23 mouse cellular contexts compared by ENCODE assay signal in the genomic region with DNA sequence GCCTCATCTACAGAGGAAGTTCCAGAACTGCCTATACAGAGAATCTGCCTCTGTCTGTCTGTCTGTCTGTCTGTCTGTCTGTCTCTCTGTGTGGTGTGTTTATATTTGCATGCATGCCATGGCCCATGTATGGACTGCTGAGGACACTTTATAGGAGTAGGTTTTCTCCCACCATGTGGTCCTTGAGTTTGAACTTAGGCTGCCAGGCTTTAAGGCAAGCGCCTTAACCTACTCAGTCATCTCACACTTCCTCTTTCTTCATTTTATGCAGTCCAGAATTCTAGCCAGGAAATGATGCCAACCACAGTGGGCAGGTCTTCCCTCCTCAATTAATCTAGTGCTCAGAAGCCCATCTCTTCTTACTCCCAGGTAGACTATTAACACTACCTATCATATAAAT. TPM values are rescaled to one million over a fixed set of nuclear protein-coding genes. Genes with fewer than 3 reads are reported as not detected.
A peak's percentile ranks its signal among the peaks of the same experiment; 100 is the strongest.
DNase-seq lines count a peak whose midpoint lies in the region; TF ChIP-seq lines count a peak whose summit lies in the region.
"Had no signal": no experiment of that assay in that cellular context is flagged by ENCODE, and none has a peak within 500 bp of the region (broad histone marks: within the 10 kb centered on the region; RNA-seq: fewer than 3 reads in every experiment).

No protein-coding gene starts in this region.

- H3K27me3 ChIP-seq in spleen, adult 2 months (ENCODE audit: control insufficient read depth, insufficient read depth, low read length) = no peaks in the 10 kb centered on the region
- no peaks in the 10 kb centered on the region for H3K27me3 ChIP-seq in MEL (ENCODE audit: control insufficient read depth in 1 of 2, insufficient read depth in 2 of 2, low read length in 2 of 2)
- no peaks in the 10 kb centered on the region for H3K27me3 ChIP-seq in midbrain, embryonic 10.5 days (ENCODE audit: low read depth, poor library complexity, severe bottlenecking)
- H3K27me3 ChIP-seq: forebrain, embryonic 12.5 days; heart, embryonic 15.5 days; limb, embryonic 13.5 days; midbrain, embryonic 12.5 days had no signal

- no peaks in the 10 kb centered on the region for H3K36me3 ChIP-seq in spleen, adult 2 months (ENCODE audit: control insufficient read depth, insufficient read depth, low read length)
- H3K36me3 ChIP-seq in MEL (ENCODE audit: control insufficient read depth in 1 of 2, insufficient read depth in 2 of 2, low read length in 2 of 2) = peaks cover 0 to 41% of the 10 kb centered on the region in 2 experiments; a peak in 2 of 4 replicates
- no peaks in the 10 kb centered on the region for H3K36me3 ChIP-seq in macrophage (ENCODE audit: inconsistent target)
- H3K36me3 ChIP-seq in midbrain, embryonic 10.5 days = no peaks in the 10 kb centered on the region
- H3K36me3 ChIP-seq: forebrain, embryonic 12.5 days; heart, embryonic 15.5 days; limb, embryonic 13.5 days; midbrain, embryonic 12.5 days had no signal

- no peak overlapping the region for H3K4me3 ChIP-seq in spleen, adult 2 months (ENCODE audit: extremely low read depth, insufficient read depth, insufficient read length)
- H3K4me3 ChIP-seq in MEL (ENCODE audit: control insufficient read depth in 1 of 2, insufficient read depth in 1 of 2, low read depth in 2 of 2, low read length in 2 of 2) (no peak overlapping the region), macrophage (ENCODE audit: inconsistent target) (no peak overlapping the region)
- no peak overlapping the region for H3K4me3 ChIP-seq in midbrain, embryonic 10.5 days
- H3K4me3 ChIP-seq in gastrocnemius, adult 2 months = no peak overlapping the region
- H3K4me3 ChIP-seq: forebrain, embryonic 12.5 days; heart, embryonic 15.5 days; limb, embryonic 13.5 days; midbrain, embryonic 12.5 days had no signal

- H3K27ac ChIP-seq in spleen, adult 2 months (ENCODE audit: insufficient read depth, low read length) = peak overlapping the region; percentile 54; the same call in 1 of the 2 replicates
- H3K27ac ChIP-seq in MEL (ENCODE audit: control insufficient read depth, low read depth, low read length) (peak overlapping the region; percentile 77), macrophage (peak overlapping the region; percentile 81)
- no peak overlapping the region for H3K27ac ChIP-seq in midbrain, embryonic 10.5 days (replicated peaks)
- no peak overlapping the region for H3K27ac ChIP-seq in gastrocnemius, adult 2 months
- H3K27ac ChIP-seq: forebrain, embryonic 12.5 days; heart, embryonic 15.5 days; hindbrain, embryonic 14.5 days; limb, embryonic 13.5 days; liver, embryonic 14.5 days; midbrain, embryonic 12.5 days had no signal

- peaks cover 6% of the 10 kb centered on the region for H3K4me1 ChIP-seq in spleen, adult 2 months (ENCODE audit: control insufficient read depth, insufficient read depth, insufficient read length)
- peaks cover 22 to 25% of the 10 kb centered on the region in 2 experiments for H3K4me1 ChIP-seq in MEL (ENCODE audit: control insufficient read depth in 1 of 2, insufficient read depth in 2 of 2, low read length in 2 of 2)
- peaks cover 7% of the 10 kb centered on the region for H3K4me1 ChIP-seq in midbrain, embryonic 10.5 days

- no peak for TF ChIP-seq CTCF in spleen, adult 2 months (IDR thresholded peaks at IDR 0.05; ENCODE audit: extremely low read depth, insufficient read depth, insufficient read length, insufficient replicate concordance)
- no peak for TF ChIP-seq CTCF in MEL (IDR thresholded peaks at IDR 0.05 in 2 of 3, conservative IDR thresholded peaks at IDR 0.05 in 1 of 3; ENCODE audit: control insufficient read depth in 1 of 3, insufficient read depth in 1 of 3, low read depth in 2 of 3, low read length in 3 of 3, poor library complexity in 1 of 3, severe bottlenecking in 1 of 3)
- TF ChIP-seq CTCF in gastrocnemius, adult 2 months (IDR thresholded peaks at IDR 0.05) = no peak

- no peaks in the 10 kb centered on the region for H3K9me3 ChIP-seq in MEL (replicated peaks; ENCODE audit: insufficient read depth, low read length)
- H3K9me3 ChIP-seq in midbrain, embryonic 10.5 days (replicated peaks) = no peaks in the 10 kb centered on the region
- H3K9me3 ChIP-seq: forebrain, embryonic 12.5 days; heart, embryonic 15.5 days; limb, embryonic 13.5 days; midbrain, embryonic 12.5 days had no signal

- WGBS in spleen, adult 2 months = 33% methylated on average over 1 of the region's 1 CpGs
- 17% methylated on average over 1 of the region's 1 CpGs for WGBS in macrophage (ENCODE audit: missing documents)
- WGBS in midbrain, embryonic 10.5 days = 94% methylated on average over 1 of the region's 1 CpGs

- no peak for TF ChIP-seq POLR2A in spleen, adult 2 months (IDR thresholded peaks at IDR 0.05; ENCODE audit: low read depth, low read length)
- TF ChIP-seq POLR2A in MEL (IDR thresholded peaks at IDR 0.05; ENCODE audit: control insufficient read depth in 1 of 2, insufficient read depth in 1 of 2, low read depth in 1 of 2, low read length in 2 of 2, poor library complexity in 1 of 2) = peak in 1 of 2 experiments; percentile 29; a peak in 1 of 4 replicates

- H3K79me2 ChIP-seq in MEL (ENCODE audit: control insufficient read depth, insufficient read depth, low read length, poor library complexity) = peaks cover 11% of the 10 kb centered on the region
- peaks cover 5% of the 10 kb centered on the region for H3K79me2 ChIP-seq in macrophage (ENCODE audit: inconsistent target)

- peak overlapping the region; percentile 53 for H3K9ac ChIP-seq in MEL (ENCODE audit: control insufficient read depth, low read depth, low read length, poor library complexity, severe bottlenecking)
- H3K9ac ChIP-seq: forebrain, embryonic 12.5 days; heart, embryonic 15.5 days; hindbrain, embryonic 14.5 days; limb, embryonic 13.5 days; liver, embryonic 14.5 days; lung, embryonic 14.5 days; midbrain, embryonic 12.5 days had no signal

- no peak for TF ChIP-seq RAD21 in MEL (IDR thresholded peaks at IDR 0.05; ENCODE audit: low read depth, low read length)

- TF ChIP-seq EP300 in MEL (IDR thresholded peaks at IDR 0.05; ENCODE audit: low read depth in 1 of 2, low read length in 2 of 2) = peak in 1 of 2 experiments; percentile 64; a peak in 1 of 4 replicates

- intact Hi-C loops in gastrocnemius, adult 2 months (cut with DNase I) = loop anchor here (10.0 kb wide), 1 partner anchor 264 kb away; a partner anchor contains a TSS

- DNase-seq in spleen, adult 2 months (ENCODE audit: low read depth in 1 of 2, low spot score in 2 of 2) = peak in 1 of 2 experiments; percentile 23
- no peak for DNase-seq in spleen, postnatal 4 days (ENCODE audit: low spot score in 2 of 2)
- DNase-seq in MEL (ENCODE audit: low read depth, low spot score) = peak; percentile 82
- no peak for DNase-seq in midbrain, embryonic 10.5 days (ENCODE audit: low spot score)
- no peak for DNase-seq in ovary, postnatal 36 days (ENCODE audit: low spot score)
- no peak for DNase-seq in gastrocnemius, adult 2 months
- DNase-seq: adrenal gland, adult 2 months; cerebellum, adult 18-20 months; gastrocnemius, postnatal 36 days; heart, postnatal 4 days; kidney, adult 18-20 months; kidney, postnatal 14 days; lung, embryonic 14.5 days; right cerebral cortex, postnatal 14 days; thymus, adult 18-20 months; thymus, postnatal 36 days had no signal

TF ChIP-seq in MEL, 35 proteins besides CTCF, POLR2A, EP300 and RAD21 (continues in another document):
- no peak for TF ChIP-seq MYB (IDR thresholded peaks at IDR 0.05; ENCODE audit: low read depth, low read length)
- no peak for TF ChIP-seq MEF2A (IDR thresholded peaks at IDR 0.05; ENCODE audit: extremely low read depth, insufficient replicate concordance, low read depth, low read length, poor library complexity, severe bottlenecking)
- TF ChIP-seq POLR2AphosphoS2 (IDR thresholded peaks at IDR 0.05; ENCODE audit: low read length) = peak; percentile 21; the same call in 1 of the 2 replicates
- no peak for TF ChIP-seq USF2 (IDR thresholded peaks at IDR 0.05; ENCODE audit: borderline replicate concordance in 1 of 2, insufficient read depth in 1 of 2, low read depth in 1 of 2, low read length in 2 of 2)
- no peak for TF ChIP-seq POLR2AphosphoS5 (IDR thresholded peaks at IDR 0.05; ENCODE audit: borderline replicate concordance, low read depth, low read length)
- no peak for TF ChIP-seq CHD2 (IDR thresholded peaks at IDR 0.05; ENCODE audit: low read length)
- no peak for TF ChIP-seq KAT2A (conservative IDR thresholded peaks at IDR 0.05; ENCODE audit: low read depth, low read length)
- no peak for TF ChIP-seq E2F4 (IDR thresholded peaks at IDR 0.05; ENCODE audit: borderline replicate concordance, low read depth, low read length)
- TF ChIP-seq JUND (IDR thresholded peaks at IDR 0.05; ENCODE audit: low read depth, low read length) = no peak
- no peak for TF ChIP-seq TCF12 (IDR thresholded peaks at IDR 0.05; ENCODE audit: low read depth, low read length)
- TF ChIP-seq NRF1 (IDR thresholded peaks at IDR 0.05; ENCODE audit: insufficient read depth, low read depth, low read length, poor library complexity, severe bottlenecking) = no peak
- 0 out of 2 replicates have a peak, but pooled peaks have one; percentile 30 for TF ChIP-seq HCFC1 (IDR thresholded peaks at IDR 0.05; ENCODE audit: low read depth, low read length)
- TF ChIP-seq ZNF384 (IDR thresholded peaks at IDR 0.05; ENCODE audit: low read depth, low read length) = no peak
- no peak for TF ChIP-seq SMC3 (IDR thresholded peaks at IDR 0.05; ENCODE audit: low read depth, low read length)
- no peak for TF ChIP-seq GATA1 (IDR thresholded peaks at IDR 0.05; ENCODE audit: low read depth, low read length)
- peak; percentile 50; the same call in 1 of the 2 replicates for TF ChIP-seq ELF1 (IDR thresholded peaks at IDR 0.05; ENCODE audit: low read depth, low read length)
- no peak for TF ChIP-seq NELFE (IDR thresholded peaks at IDR 0.05; ENCODE audit: low read depth, low read length)
- no peak for TF ChIP-seq CHD1 (IDR thresholded peaks at IDR 0.05; ENCODE audit: low read depth, low read length)
- TF ChIP-seq ZMIZ1 (IDR thresholded peaks at IDR 0.05; ENCODE audit: low read depth, low read length) = no peak

RNA-seq across cellular contexts. Expression of a gene that starts 4.1 kb away (rescaled TPM):
- polyA plus RNA-seq in spleen, adult 2 months (2012; rRNA removed) = 6.0 and 8.5 TPM in 2 replicates
- total RNA-seq in MEL (2012; rRNA removed) = 189 and 207 TPM in 2 replicates
- polyA plus RNA-seq in MEL (2012; ENCODE audit: insufficient read depth in 1 of 2, insufficient read length in 2 of 2, low read depth in 1 of 2, low replicate concordance in 2 of 2, missing spikeins in 1 of 2) (100 to 1,000 TPM in 1 of 2 experiments, not detected in 1; 307 TPM), macrophage (2018) (79.8 to 164 TPM (median 104 TPM) in 3 replicates)
- total RNA-seq in macrophage (2018; cell fraction: chromatin; rRNA removed) = 100 to 1,000 TPM in 8 of 26 experiments, 10 to 100 TPM in 18; 42.6 to 163 (median 81.1) TPM
- 100 to 1,000 TPM in 9 of 26 experiments, 10 to 100 TPM in 17; 74.5 to 151 (median 88.8) TPM for total RNA-seq in macrophage (2018; cell fraction: cytosol; rRNA removed)
- total RNA-seq in macrophage (2018; cell fraction: nucleus; rRNA removed) = 100 to 1,000 TPM in 6 of 26 experiments, 10 to 100 TPM in 20; 52.2 to 149 (median 82.3) TPM
- polyA plus RNA-seq in midbrain, embryonic 10.5 days (2016; fragmentation: Nextera tagmentation; extraction: Ambion mirVana) = 187 and 195 TPM in 2 replicates
- 100 to 1,000 TPM; 204 to 232 TPM for total RNA-seq in gastrocnemius, adult 2 months (2021)

Comparison
In these comparisons a context has a peak if more than half of its experiments do, and no peak if none do; other contexts are left out.
1. H3K27ac ChIP-seq: peak in spleen, adult 2 months (single experiment), MEL (single experiment) and macrophage (single experiment); none in midbrain, embryonic 10.5 days (single experiment) and gastrocnemius, adult 2 months (single experiment).